Mouse (Mus musculus) hindbrain, embryonic 12.5 days (tissue): ENCODE measurements around the gene Olfr726. TPM values are rescaled to one million over a fixed set of nuclear protein-coding genes. Genes with fewer than 3 reads are reported as not detected.
A peak's percentile ranks its signal among the peaks of the same experiment; 100 is the strongest.

Source experiments
- ATAC-seq: fragments of 200-750 bp; cut with Nextera tagmentation; 2 replicates; pipeline ENCODE4 v1.8.0; 2017; ENCODE audit warnings: moderate TSS enrichment; ENCODE audit not compliant: low FRiP score
- H3K27ac ChIP-seq: fragments of 300-500 bp; sonication (generic); 2 replicates; pipeline ENCODE4 v1.5.1; 2016; ENCODE audit warnings: mild to moderate bottlenecking
- H3K27me3 ChIP-seq: fragments of 300-500 bp; sonication (generic); 2 replicates; pipeline ENCODE4 v1.6.1; 2016; ENCODE audit warnings: mild to moderate bottlenecking
- H3K36me3 ChIP-seq: fragments of 300-500 bp; sonication (generic); 2 replicates; pipeline ENCODE4 v1.6.1; 2016; ENCODE audit warnings: mild to moderate bottlenecking
- H3K4me1 ChIP-seq: fragments of 300-500 bp; sonication (generic); 2 replicates; pipeline ENCODE4 v1.6.1; 2016
- H3K4me2 ChIP-seq: fragments of 300-500 bp; sonication (generic); replicated peaks from 2 replicates; pipeline ENCODE4 v1.6.1; 2016; ENCODE audit warnings: mild to moderate bottlenecking
- H3K4me3 ChIP-seq: fragments of 300-500 bp; sonication (generic); 2 replicates; pipeline ENCODE4 v1.5.1; 2016; ENCODE audit warnings: mild to moderate bottlenecking
- H3K9ac ChIP-seq: fragments of 300-500 bp; sonication (generic); 2 replicates; pipeline ENCODE4 v1.6.1; 2016; ENCODE audit warnings: mild to moderate bottlenecking, moderate library complexity
- H3K9me3 ChIP-seq: fragments of 300-500 bp; sonication (generic); replicated peaks from 2 replicates; pipeline ENCODE4 v1.6.1; 2016; ENCODE audit warnings: mild to moderate bottlenecking
- WGBS: fragments of 180-500 bp; shearing (Covaris S2); methylation state at CpG from one replicate; pipeline ENCODE4 v1.1.7; 2016; 5-methylcytosine and 5-hydroxymethylcytosine counted together
- polyA plus RNA-seq: library from polyadenylated mRNA; unstranded; fragments of >200 nt; fragmentation: Nextera tagmentation; extraction: Ambion mirVana; gene quantifications from 2 replicates; pipeline ENCODE4 v1.2.1, GENCODE M21; 2016

Olfr726 gene
- polyA plus RNA-seq, result not detected in 2 replicates

- H3K4me2 ChIP-seq, result no peak within 1 kb of the TSS
- H3K27me3 ChIP-seq, result no peaks in the 10 kb centered on the region
- H3K4me3 ChIP-seq, result no peak within 1 kb of the TSS
- ATAC-seq, result no peak
- no peaks in the 10 kb centered on the region for H3K4me1 ChIP-seq
- 87% methylated on average over 1 of the region's 1 CpGs for WGBS
- H3K27ac ChIP-seq, result no peak within 1 kb of the TSS
- no peaks in the 10 kb centered on the region for H3K36me3 ChIP-seq
- H3K9ac ChIP-seq, result no peak within 1 kb of the TSS
- no peaks in the 10 kb centered on the region for H3K9me3 ChIP-seq
Observed at GRCm38 (mm10) chr14:50090853-50091252, at the start of gene Olfr726. Gene Olfr726 (minus strand): TSS chr14:50090953.

GRCm38 (mm10) chr14:50122886-50123285, 32.1 kb upstream of the Olfr726 start, which contains the start of gene Olfr727:
Gene Olfr727 (plus strand): TSS chr14:50123186.
- no peak within 1 kb of the TSS for H3K9ac ChIP-seq
- ATAC-seq, result no peak
- H3K4me1 ChIP-seq, result no peaks in the 10 kb centered on the region
- H3K4me3 ChIP-seq, result no peak within 1 kb of the TSS
- H3K27ac ChIP-seq, result no peak within 1 kb of the TSS
- 86% methylated on average over 1 of the region's 1 CpGs for WGBS
- no peaks in the 10 kb centered on the region for H3K36me3 ChIP-seq
- H3K27me3 ChIP-seq, result no peaks in the 10 kb centered on the region
- no peaks in the 10 kb centered on the region for H3K9me3 ChIP-seq
- no peak within 1 kb of the TSS for H3K4me2 ChIP-seq

GRCm38 (mm10) chr14:50062733-50063104, 28.0 kb downstream of the Olfr726 start:
- H3K9me3 ChIP-seq, result no peaks in the 10 kb centered on the region
- WGBS, result under 1% methylated on average over 4 of the region's 4 CpGs
- H3K36me3 ChIP-seq, result no peaks in the 10 kb centered on the region
- H3K4me3 ChIP-seq, result peak overlapping the region; percentile 68
- no peaks in the 10 kb centered on the region for H3K27me3 ChIP-seq
- H3K27ac ChIP-seq, result no peak overlapping the region
- H3K4me1 ChIP-seq, result no peaks in the 10 kb centered on the region
- peak overlapping the region; percentile 63; the same call in 1 of the 2 replicates for H3K9ac ChIP-seq
- peak overlapping the region; percentile 84 for H3K4me2 ChIP-seq
- peak; percentile 50 for ATAC-seq

DNA sequence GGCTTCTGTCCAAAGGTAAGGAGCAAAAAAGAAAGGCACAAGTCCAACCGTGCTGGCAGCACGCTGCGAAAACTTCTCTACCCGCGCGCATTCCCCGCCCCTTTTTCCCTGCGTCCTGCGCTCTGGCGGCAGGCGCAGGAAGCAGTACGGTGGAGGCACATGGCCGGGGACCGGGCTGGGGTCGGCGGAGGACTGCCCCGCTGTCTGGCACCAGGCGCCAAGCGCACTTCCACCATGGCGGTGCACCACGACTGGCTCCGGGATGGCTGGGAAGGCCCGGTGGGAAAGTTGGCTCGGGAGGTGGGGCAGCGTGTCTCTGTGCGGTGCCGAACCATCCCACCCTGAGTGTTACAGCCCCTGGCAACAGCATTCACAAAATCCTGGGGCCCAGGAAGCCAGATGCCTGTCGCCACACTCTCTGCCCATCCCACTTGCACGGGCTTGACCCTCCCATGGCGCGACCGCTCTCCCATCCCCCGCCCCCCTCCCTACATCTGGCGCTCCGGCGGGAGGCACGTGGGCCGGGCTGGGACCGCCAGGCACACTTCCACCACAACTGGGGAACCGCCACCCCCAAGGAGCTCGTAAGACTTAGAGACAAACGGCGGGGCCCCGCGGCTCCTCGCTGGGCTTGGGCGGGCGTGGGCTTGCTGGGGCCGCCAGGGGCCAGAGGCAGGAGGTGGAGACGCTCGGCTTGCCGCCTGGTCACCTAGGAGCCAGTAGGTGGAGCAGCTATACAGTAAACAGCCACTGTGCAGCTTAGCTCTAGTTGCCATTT, 28.6 kb downstream of the Olfr726 start:
- peak overlapping the region; percentile 76 for H3K27ac ChIP-seq
- peak; percentile 98 for ATAC-seq
- H3K27me3 ChIP-seq, result no peaks in the 10 kb centered on the region
- H3K4me3 ChIP-seq, result peak overlapping the region; percentile 68
- H3K4me2 ChIP-seq, result peak overlapping the region; percentile 84
- H3K9me3 ChIP-seq, result no peaks in the 10 kb centered on the region
- no peaks in the 10 kb centered on the region for H3K36me3 ChIP-seq
- no peaks in the 10 kb centered on the region for H3K4me1 ChIP-seq
- WGBS, result under 1% methylated on average over 52 of the region's 52 CpGs
- H3K9ac ChIP-seq, result peak overlapping the region; percentile 63

DNA sequence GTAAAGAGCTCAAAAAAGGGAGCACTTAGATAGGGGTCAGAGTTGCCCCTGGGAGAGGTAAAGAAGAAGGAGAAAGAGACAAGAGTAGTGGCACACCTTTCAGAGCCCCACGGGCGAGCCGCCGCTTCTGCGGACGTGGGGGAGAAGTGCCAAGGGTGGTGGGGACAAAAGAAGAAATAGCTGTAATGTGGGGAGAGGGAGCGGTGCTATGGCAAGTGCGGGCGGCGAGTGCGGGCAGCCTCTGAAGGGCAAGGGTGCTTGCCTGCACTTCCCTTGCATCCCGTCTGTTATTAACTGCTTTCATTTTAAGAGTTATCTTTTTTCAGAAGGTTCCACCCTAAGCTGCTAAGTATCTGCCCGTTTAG, 29.2 kb downstream of the Olfr726 start:
- no peaks in the 10 kb centered on the region for H3K9me3 ChIP-seq
- H3K4me3 ChIP-seq, result peak overlapping the region; percentile 68
- H3K27ac ChIP-seq, result peak overlapping the region; percentile 76
- no peaks in the 10 kb centered on the region for H3K4me1 ChIP-seq
- 1% methylated on average over 13 of the region's 13 CpGs for WGBS
- peak overlapping the region; percentile 84 for H3K4me2 ChIP-seq
- H3K36me3 ChIP-seq, result no peaks in the 10 kb centered on the region
- peak overlapping the region; percentile 63 for H3K9ac ChIP-seq
- peak; percentile 45 for ATAC-seq
- H3K27me3 ChIP-seq, result no peaks in the 10 kb centered on the region

GRCm38 (mm10) chr14:50061179-50061578, 29.6 kb downstream of the Olfr726 start:
- no peak; the same call in 1 of the 2 replicates for ATAC-seq
- Histone ChIP-seq H3K36me3 (no peaks in the 10 kb centered on the region), H3K9ac (peak overlapping the region; percentile 63), H3K4me3 (peak overlapping the region; percentile 68), H3K9me3 (no peaks in the 10 kb centered on the region), H3K4me2 (peak overlapping the region; percentile 84), H3K27me3 (no peaks in the 10 kb centered on the region), H3K27ac (no peak overlapping the region; the same call in 1 of the 2 replicates), H3K4me1 (no peaks in the 10 kb centered on the region)
- 20% methylated on average over 11 of the region's 11 CpGs for WGBS

DNA sequence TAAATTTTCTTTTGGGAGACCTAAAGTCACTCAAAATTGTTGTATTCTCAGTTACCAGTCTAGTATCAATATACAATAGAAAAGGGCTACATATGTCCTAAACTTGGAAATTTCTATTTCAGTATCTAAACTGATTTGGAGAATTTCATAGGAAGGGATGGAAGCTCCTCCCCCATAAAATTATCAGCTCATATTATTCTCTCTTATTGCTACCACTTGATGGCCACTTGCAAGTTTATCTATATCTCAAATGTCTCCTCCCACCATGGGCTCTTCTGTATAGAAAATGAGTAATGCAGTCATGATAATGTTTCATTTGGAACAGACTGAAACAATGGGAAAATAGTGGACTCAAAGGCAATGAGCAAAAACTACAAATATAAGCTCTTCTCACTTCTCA, 50.5 kb downstream of the Olfr726 start, which contains the start of gene Olfr725:
Gene Olfr725 (minus strand): TSS at position 101 of the 400 bp plus-strand sequence.
- Histone ChIP-seq H3K4me1 (no peaks in the 10 kb centered on the region), H3K4me2 (no peak within 1 kb of the TSS), H3K36me3 (no peaks in the 10 kb centered on the region), H3K9ac (no peak within 1 kb of the TSS), H3K4me3 (no peak within 1 kb of the TSS), H3K9me3 (no peaks in the 10 kb centered on the region), H3K27me3 (no peaks in the 10 kb centered on the region), H3K27ac (no peak within 1 kb of the TSS)
- no peak for ATAC-seq

Other genes with a start within 250 kb of the Olfr726 start
- not detected in 2 replicates for gene Olfr722, start 189.0 kb downstream of the Olfr726 start, polyA plus RNA-seq
- not detected in 2 replicates for gene Olfr723, start 159.2 kb downstream of the Olfr726 start, polyA plus RNA-seq
- gene Olfr724, start 127.7 kb downstream of the Olfr726 start, polyA plus RNA-seq, result not detected in 2 replicates
- not detected in 2 replicates for gene Olfr725, start 50.6 kb downstream of the Olfr726 start, polyA plus RNA-seq
- not detected in 2 replicates for gene Olfr727, start 32.2 kb upstream of the Olfr726 start, polyA plus RNA-seq
- not detected in 2 replicates for gene Olfr728, start 51.7 kb upstream of the Olfr726 start, polyA plus RNA-seq
- gene Olfr729, start 62.0 kb upstream of the Olfr726 start, polyA plus RNA-seq, result not detected in 2 replicates
- gene Olfr730, start 97.2 kb upstream of the Olfr726 start, polyA plus RNA-seq, result not detected in 2 replicates
- gene Olfr731, start 150.9 kb upstream of the Olfr726 start, polyA plus RNA-seq, result not detected in 2 replicates
- not detected in 2 replicates for gene Olfr732, start 193.3 kb upstream of the Olfr726 start, polyA plus RNA-seq
- not detected in 2 replicates for gene Olfr733, start 210.6 kb upstream of the Olfr726 start, polyA plus RNA-seq
- not detected in 2 replicates for gene Olfr734, start 235.8 kb upstream of the Olfr726 start, polyA plus RNA-seq